Mouse (Mus musculus) adrenal gland, postnatal 36 days (tissue): Measurements from ENCODE around the gene Rbck1. TPM values are rescaled to one million over a fixed set of nuclear protein-coding genes. Genes with fewer than 3 reads are reported as not detected.
"Not testable (repeated sequence)": the region's sequence is repeated elsewhere in the genome, so short reads cannot be mapped to it uniquely, and the experiment has no call there.

Experiments used
- DNase-seq, 2 experiments: peaks; one replicate each; pipeline ENCODE4 v3.0.0; 2021; ENCODE audit warnings: mixed read lengths in 1 of 2
- total RNA-seq, 2 experiments: library from RNA; stranded (reverse); gene quantifications; 2 replicates each; pipeline ENCODE4 v1.2.3; 2021

Rbck1 gene
- total RNA-seq, 2 experiments from 2014 or later = 85.1 to 94.5 TPM

GRCm38 (mm10) chr2:152302862-152303261, 29.6 kb downstream of the Rbck1 start:
- DNase-seq = no peak

GRCm38 (mm10) chr2:152294541-152294940, 37.9 kb downstream of the Rbck1 start:
- DNase-seq = no peak

GRCm38 (mm10) chr2:152293727-152294475, 38.6 kb downstream of the Rbck1 start, which contains the start of gene Tbc1d20:
Tbc1d20 (plus strand) TSS chr2:152293828.
- DNase-seq = peak; percentile 94

GRCm38 (mm10) chr2:152293179-152293726, 39.2 kb downstream of the Rbck1 start:
- DNase-seq = no peak

- DNase-seq = no peak
Observed at GRCm38 (mm10) chr2:152292475-152292874, 40.0 kb downstream of the Rbck1 start.

- not testable (repeated sequence) for DNase-seq
Observed at GRCm38 (mm10) chr2:152289623-152290022, 42.8 kb downstream of the Rbck1 start.

GRCm38 (mm10) chr2:152288046-152288445, 44.4 kb downstream of the Rbck1 start:
- no peak for DNase-seq

GRCm38 (mm10) chr2:152287560-152287959, 44.9 kb downstream of the Rbck1 start:
- DNase-seq = no peak

GRCm38 (mm10) chr2:152281407-152281806, 51.0 kb downstream of the Rbck1 start:
- no peak for DNase-seq

- no peak for DNase-seq
Observed at GRCm38 (mm10) chr2:152273639-152274038, 58.8 kb downstream of the Rbck1 start.

Other genes with a start within 250 kb of the Rbck1 start
- 100 to 1,000 TPM; 264 to 540 TPM for gene Srxn1, start 227.1 kb downstream of the Rbck1 start, total RNA-seq
- 1 to 10 TPM; 4.4 to 4.7 TPM for gene Tcf15, start 189.1 kb downstream of the Rbck1 start, total RNA-seq
- 100 to 1,000 TPM in 1 of 2 experiments, 10 to 100 TPM in 1; 97.8 to 105 TPM for gene Csnk2a1, start 105.8 kb downstream of the Rbck1 start, total RNA-seq
- 100 to 1,000 TPM; 125 to 135 TPM for gene Tbc1d20, start 38.8 kb downstream of the Rbck1 start, total RNA-seq
- gene Trib3, start 11.4 kb upstream of the Rbck1 start, total RNA-seq = 10 to 100 TPM in 1 of 2 experiments, 1 to 10 TPM in 1; 4.6 to 19.9 TPM
- 1 to 10 TPM; 2.3 to 2.5 TPM for gene Nrsn2, start 44.0 kb upstream of the Rbck1 start, total RNA-seq
- 10 to 100 TPM in 1 of 2 experiments, 1 to 10 TPM in 1; 8.3 to 12.9 TPM for gene Sox12, start 65.4 kb upstream of the Rbck1 start, total RNA-seq
- 1 to 10 TPM; 6.8 to 8.7 TPM for gene Zcchc3, start 82.4 kb upstream of the Rbck1 start, total RNA-seq
- gene 6820408C15Rik, start 82.9 kb upstream of the Rbck1 start, total RNA-seq = under 1 TPM; 0.17 to 0.26 TPM
- gene Defb23, start 132.0 kb upstream of the Rbck1 start, total RNA-seq = not detected
- gene Defb20, start 144.4 kb upstream of the Rbck1 start, total RNA-seq = not detected
- not detected for gene Defb22, start 157.5 kb upstream of the Rbck1 start, total RNA-seq
- gene Defb26, start 179.0 kb upstream of the Rbck1 start, total RNA-seq = not detected
- not detected for gene Defb28, start 185.6 kb upstream of the Rbck1 start, total RNA-seq
- not detected for gene Defb29, start 207.4 kb upstream of the Rbck1 start, total RNA-seq
- gene Gm17416, start 236.7 kb upstream of the Rbck1 start, total RNA-seq = not detected
- gene Defb21, start 240.1 kb upstream of the Rbck1 start, total RNA-seq = not detected
- 1 to 10 TPM in 1 of 2 experiments, not detected in 1; 1.3 TPM for gene Defb19, start 247.7 kb upstream of the Rbck1 start, total RNA-seq